Comparison of ENCODE assay signal across 26 mouse cellular contexts in the genomic region with DNA sequence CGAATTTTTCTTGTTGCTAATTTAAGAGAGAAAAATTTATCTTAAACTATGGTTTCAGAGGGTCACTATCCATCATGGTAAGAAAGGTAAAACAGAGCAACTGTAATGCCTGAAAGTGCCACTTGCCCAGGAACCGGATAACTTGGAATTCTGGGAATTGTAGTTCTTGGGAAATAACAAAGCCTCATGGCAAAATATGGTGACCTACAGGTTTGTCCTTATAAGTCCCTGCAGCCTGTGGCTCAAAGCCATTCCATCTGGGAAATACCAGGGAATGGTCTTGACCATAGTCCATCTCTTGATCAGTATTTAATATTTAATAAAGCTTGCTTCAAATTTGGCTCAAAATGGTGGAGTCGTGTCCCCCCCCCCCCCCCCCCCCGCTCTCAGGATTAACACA.
"Had no signal": no experiment of that assay in that cellular context is flagged by ENCODE, and none has a peak within 500 bp of the region (broad histone marks: within the 10 kb centered on the region; RNA-seq: fewer than 3 reads in every experiment).

No protein-coding gene starts in this region.

- H3K9ac ChIP-seq: hindbrain, embryonic 12.5 days; hindbrain, embryonic 14.5 days; intestine, embryonic 15.5 days; limb, embryonic 13.5 days; limb, embryonic 15.5 days; liver, embryonic 12.5 days; liver, embryonic 14.5 days had no signal

- DNase-seq: gastrocnemius, postnatal 14 days; gastrocnemius, postnatal 36 days; heart, adult 11 months; heart, adult 2 months; heart, postnatal 10 days; heart, postnatal 4 days; kidney, adult 18-20 months; kidney, adult 8-10 months; kidney, postnatal 10 days; kidney, postnatal 25 days; kidney, postnatal 4 days; layer of hippocampus, postnatal 36 days; left cerebral cortex, postnatal 4 days had no signal

- H3K9me3 ChIP-seq: hindbrain, embryonic 10.5 days; hindbrain, embryonic 12.5 days; intestine, embryonic 15.5 days; limb, embryonic 13.5 days; limb, embryonic 15.5 days; liver, embryonic 12.5 days had no signal

- H3K4me2 ChIP-seq: heart, embryonic 11.5 days; hindbrain, embryonic 12.5 days; hindbrain, embryonic 14.5 days; intestine, embryonic 15.5 days; limb, embryonic 13.5 days; limb, embryonic 15.5 days; liver, embryonic 12.5 days had no signal

- H3K27ac ChIP-seq: heart, adult 2 months; hindbrain, embryonic 10.5 days; hindbrain, embryonic 12.5 days; hindbrain, embryonic 14.5 days; intestine, embryonic 15.5 days; layer of hippocampus, adult 2 months; limb, embryonic 13.5 days; limb, embryonic 15.5 days; liver, embryonic 12.5 days; liver, embryonic 14.5 days had no signal

- H3K4me1 ChIP-seq: hindbrain, embryonic 10.5 days; hindbrain, embryonic 12.5 days; intestine, embryonic 15.5 days; limb, embryonic 13.5 days; limb, embryonic 15.5 days; liver, embryonic 12.5 days had no signal

- H3K27me3 ChIP-seq: hindbrain, embryonic 12.5 days; intestine, embryonic 15.5 days; limb, embryonic 13.5 days; limb, embryonic 15.5 days; liver, embryonic 12.5 days had no signal

- H3K36me3 ChIP-seq: hindbrain, embryonic 10.5 days; hindbrain, embryonic 12.5 days; intestine, embryonic 15.5 days; limb, embryonic 13.5 days; limb, embryonic 15.5 days; liver, embryonic 12.5 days had no signal

- H3K4me3 ChIP-seq: heart, adult 2 months; hindbrain, embryonic 10.5 days; hindbrain, embryonic 12.5 days; intestine, embryonic 15.5 days; layer of hippocampus, adult 2 months; limb, embryonic 13.5 days; limb, embryonic 15.5 days; liver, embryonic 12.5 days had no signal

- ATAC-seq: hindbrain, embryonic 16.5 days; inflammation-experienced regulatory T-cells, adult 6 months; intestine, embryonic 15.5 days; intestine, postnatal 0 days; liver, embryonic 12.5 days had no signal
